ENCODE assay signal across 9 mouse cellular contexts in the genomic region with DNA sequence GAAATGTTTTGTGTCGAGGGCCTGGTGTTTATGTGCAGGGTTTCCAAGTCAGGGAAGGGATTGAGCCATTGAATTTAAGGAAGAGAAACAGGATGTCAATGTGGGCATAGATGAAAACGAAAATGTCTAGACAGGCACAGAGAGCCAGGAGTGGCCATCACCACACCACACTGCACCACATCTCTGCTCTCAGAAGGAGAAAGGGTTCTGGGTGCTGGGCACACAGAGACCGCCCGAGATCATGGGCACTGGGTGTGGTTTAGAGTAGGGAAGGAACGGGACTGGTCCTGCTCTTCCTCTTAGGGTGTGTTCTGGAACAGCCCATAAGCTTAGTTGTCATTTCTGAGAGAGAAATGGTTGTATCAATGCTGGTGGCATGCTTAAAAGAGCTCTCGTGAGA. TPM values are rescaled to one million over a fixed set of nuclear protein-coding genes. Genes with fewer than 3 reads are reported as not detected.
A peak's percentile ranks its signal among the peaks of the same experiment; 100 is the strongest.
DNase-seq lines count a peak whose midpoint lies in the region; ATAC-seq and TF ChIP-seq lines count a peak whose summit lies in the region.
"Had no signal": no experiment of that assay in that cellular context is flagged by ENCODE, and none has a peak within 500 bp of the region (broad histone marks: within the 10 kb centered on the region; RNA-seq: fewer than 3 reads in every experiment).

No protein-coding gene starts in this region.

- 0 out of 2 replicates have a peak overlapping the region, but pooled peaks have one; percentile 76 for H3K27ac ChIP-seq in gastrocnemius, adult 2 months
- no peak overlapping the region; the same call in 1 of the 2 replicates for H3K27ac ChIP-seq in hindbrain, embryonic 13.5 days
- H3K27ac ChIP-seq in midbrain, embryonic 11.5 days (ENCODE audit: low read depth, low read length), result no peak overlapping the region

- peak overlapping the region; percentile 77 for H3K4me2 ChIP-seq in hindbrain, embryonic 13.5 days
- H3K4me2 ChIP-seq in midbrain, embryonic 11.5 days, result peak overlapping the region; percentile 65

- ATAC-seq in common myeloid progenitor, adult 5-6 weeks (replicated peaks; ENCODE audit: low read depth, poor library complexity, severe bottlenecking), result peak; percentile 59
- ATAC-seq in hindbrain, embryonic 13.5 days (ENCODE audit: low FRiP score), result no peak
- ATAC-seq in midbrain, embryonic 11.5 days (ENCODE audit: low FRiP score), result no peak

- 56% methylated on average over 6 of the region's 6 CpGs for WGBS in hindbrain, embryonic 13.5 days
- 57% methylated on average over 6 of the region's 6 CpGs for WGBS in midbrain, embryonic 11.5 days

- intact Hi-C loops in gastrocnemius, adult 2 months (cut with DNase I), result no loop called here
- intact Hi-C loops in gastrocnemius, postnatal 36 days (cut with DNase I), result no loop called here

- H3K27me3 ChIP-seq in hindbrain, embryonic 13.5 days, result no peaks in the 10 kb centered on the region
- H3K27me3 ChIP-seq in midbrain, embryonic 11.5 days (ENCODE audit: control insufficient read depth, insufficient read depth, low read length), result no peaks in the 10 kb centered on the region

- peaks cover 32% of the 10 kb centered on the region for H3K36me3 ChIP-seq in hindbrain, embryonic 13.5 days
- H3K36me3 ChIP-seq in midbrain, embryonic 11.5 days (ENCODE audit: control insufficient read depth, insufficient read depth, low read length), result peaks cover 7% of the 10 kb centered on the region; the same call in 1 of the 2 replicates

- peak overlapping the region; percentile 82 for H3K4me3 ChIP-seq in gastrocnemius, adult 2 months
- peak overlapping the region; percentile 83 for H3K4me3 ChIP-seq in hindbrain, embryonic 13.5 days
- H3K4me3 ChIP-seq in midbrain, embryonic 11.5 days (ENCODE audit: low read depth, low read length), result peak overlapping the region; percentile 60

- DNase-seq in gastrocnemius, adult 2 months, result no peak
- no peak for DNase-seq in gastrocnemius, postnatal 36 days
- DNase-seq in midbrain, embryonic 11.5 days (ENCODE audit: low spot score, missing footprints), result no peak
- no peak for DNase-seq in spleen, postnatal 14 days (ENCODE audit: low spot score in 2 of 2)
- no peak for DNase-seq in urinary bladder, postnatal 25 days (ENCODE audit: low spot score)
- no peak for DNase-seq in embryo, embryonic 11 days

- no peak for TF ChIP-seq CTCF in gastrocnemius, adult 2 months (IDR thresholded peaks at IDR 0.05)

- no peaks in the 10 kb centered on the region for H3K9me3 ChIP-seq in hindbrain, embryonic 13.5 days
- H3K9me3 ChIP-seq in midbrain, embryonic 11.5 days (ENCODE audit: control insufficient read depth, low read length), result no peaks in the 10 kb centered on the region

- peak overlapping the region; percentile 87 for H3K9ac ChIP-seq in hindbrain, embryonic 13.5 days
- peak overlapping the region; percentile 76; the same call in 1 of the 2 replicates for H3K9ac ChIP-seq in midbrain, embryonic 11.5 days (ENCODE audit: low read length)

- peaks cover 24% of the 10 kb centered on the region for H3K4me1 ChIP-seq in hindbrain, embryonic 13.5 days (replicated peaks)
- H3K4me1 ChIP-seq in midbrain, embryonic 11.5 days (ENCODE audit: control insufficient read depth, insufficient read depth, low read length), result peaks cover 9% of the 10 kb centered on the region

RNA-seq across cellular contexts. Expression of gene Zfp658, which starts 1.2 kb away (rescaled TPM):
- under 1 TPM; 0.36 to 0.43 TPM for total RNA-seq in gastrocnemius, adult 2 months (2021)
- under 1 TPM; 0.26 to 0.52 TPM for total RNA-seq in gastrocnemius, postnatal 36 days (2021)
- total RNA-seq in common myeloid progenitor, adult 5-6 weeks (2017), result 1.4 and 1.5 TPM in 2 replicates
- polyA plus RNA-seq in hindbrain, embryonic 13.5 days (2015; fragmentation: Nextera tagmentation; extraction: Ambion mirVana), result 8.5 and 10.0 TPM in 2 replicates
- polyA plus RNA-seq in midbrain, embryonic 11.5 days (2014; fragmentation: Nextera tagmentation; extraction: Ambion mirVana), result 6.7 and 8.7 TPM in 2 replicates

RNA-seq across cellular contexts. Expression of gene Zfp719, which starts 16.1 kb away (rescaled TPM):
- total RNA-seq in gastrocnemius, adult 2 months (2021), result 1 to 10 TPM; 3.1 to 4.9 TPM
- 1 to 10 TPM; 3.0 to 4.4 TPM for total RNA-seq in gastrocnemius, postnatal 36 days (2021)
- 7.8 and 8.1 TPM in 2 replicates for total RNA-seq in common myeloid progenitor, adult 5-6 weeks (2017)
- 15.1 and 15.5 TPM in 2 replicates for polyA plus RNA-seq in hindbrain, embryonic 13.5 days (2015; fragmentation: Nextera tagmentation; extraction: Ambion mirVana)
- 17.3 and 17.9 TPM in 2 replicates for polyA plus RNA-seq in midbrain, embryonic 11.5 days (2014; fragmentation: Nextera tagmentation; extraction: Ambion mirVana)

RNA-seq across cellular contexts. Expression of gene Cd33, which starts 19.1 kb away (rescaled TPM):
- total RNA-seq in gastrocnemius, adult 2 months (2021), result 1 to 10 TPM; 1.4 TPM
- total RNA-seq in gastrocnemius, postnatal 36 days (2021), result under 1 TPM; 0.62 to 0.82 TPM
- total RNA-seq in common myeloid progenitor, adult 5-6 weeks (2017), result 3.9 and 5.8 TPM in 2 replicates
- 0.71 and 0.91 TPM in 2 replicates for polyA plus RNA-seq in hindbrain, embryonic 13.5 days (2015; fragmentation: Nextera tagmentation; extraction: Ambion mirVana)
- polyA plus RNA-seq in midbrain, embryonic 11.5 days (2014; fragmentation: Nextera tagmentation; extraction: Ambion mirVana), result 0.63 and 0.70 TPM in 2 replicates

RNA-seq across cellular contexts. Expression of gene Zfp819, which starts 43.7 kb away (rescaled TPM):
- not detected for total RNA-seq in gastrocnemius, adult 2 months (2021)
- total RNA-seq in gastrocnemius, postnatal 36 days (2021), result not detected
- total RNA-seq in common myeloid progenitor, adult 5-6 weeks (2017), result 0.09 TPM in 1 of 2 replicates, not detected in the other
- 0.43 and 0.56 TPM in 2 replicates for polyA plus RNA-seq in hindbrain, embryonic 13.5 days (2015; fragmentation: Nextera tagmentation; extraction: Ambion mirVana)
- polyA plus RNA-seq in midbrain, embryonic 11.5 days (2014; fragmentation: Nextera tagmentation; extraction: Ambion mirVana), result 0.23 and 0.64 TPM in 2 replicates
- polyA plus RNA-seq: large intestine, adult 2 months had no signal

RNA-seq across cellular contexts. Expression of gene 4931406B18Rik, which starts 57.6 kb away (rescaled TPM):
- total RNA-seq in gastrocnemius, adult 2 months (2021), result not detected
- total RNA-seq in gastrocnemius, postnatal 36 days (2021), result not detected
- not detected in 2 replicates for total RNA-seq in common myeloid progenitor, adult 5-6 weeks (2017)
- polyA plus RNA-seq in hindbrain, embryonic 13.5 days (2015; fragmentation: Nextera tagmentation; extraction: Ambion mirVana), result not detected in 2 replicates
- polyA plus RNA-seq in midbrain, embryonic 11.5 days (2014; fragmentation: Nextera tagmentation; extraction: Ambion mirVana), result not detected in 2 replicates
- polyA plus RNA-seq: large intestine, adult 2 months had no signal
